Mouse (Mus musculus): ENCODE measurements around the gene Dbx1.

- TF ChIP-seq GATA1 (IDR thresholded peaks at IDR 0.05; ENCODE audit: borderline replicate concordance, low read length) (no peak), FLI1 (IDR thresholded peaks at IDR 0.05; ENCODE audit: low read length) (no peak)
Observed at GRCm38 (mm10) chr7:49635074-49635621, 1.5 kb downstream of the Dbx1 start.
